Mouse (Mus musculus) forebrain, embryonic 12.5 days (tissue): ENCODE measurements at regions not wholly inside any gene's neighbourhood (a gene's known extent, or its start where the extent isn't known, plus 50 kb on each side); places are given as distances from the start of the nearest gene placed in this dataset.
A peak's percentile ranks its signal among the peaks of the same experiment; 100 is the strongest.

ENCODE experiments used
- ATAC-seq: fragments of 200-750 bp; cut with Nextera tagmentation; 2 replicates; pipeline ENCODE4 v1.8.0; 2017; ENCODE audit warnings: moderate TSS enrichment; ENCODE audit not compliant: low FRiP score
- H3K27ac ChIP-seq: fragments of 300-500 bp; sonication (generic); 2 replicates; pipeline ENCODE4 v1.5.1; 2016; ENCODE audit warnings: mild to moderate bottlenecking
- H3K27me3 ChIP-seq: fragments of 300-500 bp; sonication (generic); 2 replicates; pipeline ENCODE4 v1.6.1; 2016; ENCODE audit warnings: mild to moderate bottlenecking
- H3K36me3 ChIP-seq: fragments of 300-500 bp; sonication (generic); replicated peaks from 2 replicates; pipeline ENCODE4 v1.6.1; 2016; ENCODE audit warnings: mild to moderate bottlenecking
- H3K4me1 ChIP-seq: fragments of 300-500 bp; sonication (generic); 2 replicates; pipeline ENCODE4 v1.6.1; 2016
- H3K4me2 ChIP-seq: fragments of 300-500 bp; sonication (generic); 2 replicates; pipeline ENCODE4 v1.6.1; 2016; ENCODE audit warnings: mild to moderate bottlenecking, moderate library complexity
- H3K4me3 ChIP-seq: fragments of 300-500 bp; sonication (generic); replicated peaks from 2 replicates; pipeline ENCODE4 v1.5.1; 2016; ENCODE audit warnings: mild to moderate bottlenecking
- H3K9ac ChIP-seq: fragments of 300-500 bp; sonication (generic); 2 replicates; pipeline ENCODE4 v1.6.1; 2016; ENCODE audit warnings: mild to moderate bottlenecking
- H3K9me3 ChIP-seq: fragments of 300-500 bp; sonication (generic); 2 replicates; pipeline ENCODE4 v1.6.1; 2016
- whole genome bisulfite sequencing: fragments of 180-500 bp; shearing (Covaris S2); methylation state at CpG from one replicate; pipeline ENCODE4 v1.1.7; 2016; 5-methylcytosine and 5-hydroxymethylcytosine counted together

GRCm38 (mm10) chr6:140187733-140188132 is 146.5 kb upstream of the Plcz1 start:
- no peaks in the 10 kb centered on the region for H3K9me3 ChIP-seq
- no peak overlapping the region for H3K27ac ChIP-seq
- no peak overlapping the region for H3K4me2 ChIP-seq
- WGBS, result 88% methylated on average over 3 of the region's 3 CpGs
- no peaks in the 10 kb centered on the region for H3K36me3 ChIP-seq
- no peak for ATAC-seq
- no peak overlapping the region for H3K4me3 ChIP-seq
- no peaks in the 10 kb centered on the region for H3K27me3 ChIP-seq
- no peaks in the 10 kb centered on the region for H3K4me1 ChIP-seq
- no peak overlapping the region for H3K9ac ChIP-seq

DNA sequence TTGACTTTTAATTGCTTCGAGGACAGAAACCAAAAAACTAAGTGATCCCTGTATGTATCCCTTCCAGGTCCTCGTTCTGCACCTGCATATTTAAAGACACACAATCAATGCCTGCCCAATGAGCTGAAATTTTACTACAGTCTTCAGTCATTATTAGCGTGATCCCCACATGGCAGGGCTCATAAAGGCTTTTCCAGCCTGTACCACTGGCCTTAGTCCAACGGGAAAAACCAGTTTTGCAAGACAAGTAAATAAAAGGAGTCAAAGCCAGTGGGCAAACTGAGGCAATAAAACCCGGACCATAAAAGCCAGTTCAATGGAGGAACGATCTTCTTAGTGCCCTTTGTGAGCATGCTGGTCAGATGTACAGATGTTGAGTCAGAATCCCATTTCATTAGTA is 145.8 kb upstream of the Plcz1 start:
- H3K4me3 ChIP-seq, result no peak overlapping the region
- no peak overlapping the region for H3K27ac ChIP-seq
- no peaks in the 10 kb centered on the region for H3K27me3 ChIP-seq
- H3K9me3 ChIP-seq, result no peaks in the 10 kb centered on the region
- WGBS, result 77% methylated on average over 6 of the region's 6 CpGs
- no peaks in the 10 kb centered on the region for H3K4me1 ChIP-seq
- ATAC-seq, result no peak
- no peaks in the 10 kb centered on the region for H3K36me3 ChIP-seq
- H3K9ac ChIP-seq, result no peak overlapping the region
- no peak overlapping the region for H3K4me2 ChIP-seq

GRCm38 (mm10) chr6:140179999-140180398 is 138.7 kb upstream of the Plcz1 start:
- H3K4me3 ChIP-seq, result no peak overlapping the region
- 87% methylated on average over 4 of the region's 4 CpGs for WGBS
- H3K27ac ChIP-seq, result no peak overlapping the region
- H3K4me2 ChIP-seq, result no peak overlapping the region
- H3K4me1 ChIP-seq, result no peaks in the 10 kb centered on the region
- H3K9ac ChIP-seq, result no peak overlapping the region
- H3K9me3 ChIP-seq, result no peaks in the 10 kb centered on the region
- H3K36me3 ChIP-seq, result no peaks in the 10 kb centered on the region
- no peaks in the 10 kb centered on the region for H3K27me3 ChIP-seq
- ATAC-seq, result no peak

- Histone ChIP-seq H3K9ac (no peak overlapping the region), H3K27me3 (no peaks in the 10 kb centered on the region), H3K36me3 (no peaks in the 10 kb centered on the region), H3K4me3 (no peak overlapping the region), H3K4me1 (no peaks in the 10 kb centered on the region), H3K4me2 (no peak overlapping the region), H3K9me3 (no peaks in the 10 kb centered on the region), H3K27ac (no peak overlapping the region)
- 89% methylated on average over 12 of the region's 12 CpGs for WGBS
- ATAC-seq, result no peak
Measured at GRCm38 (mm10) chr6:140178425-140179193, 137.4 kb upstream of the Plcz1 start.

- Histone ChIP-seq H3K27ac (no peak overlapping the region), H3K4me1 (no peaks in the 10 kb centered on the region), H3K4me2 (no peak overlapping the region), H3K4me3 (no peak overlapping the region), H3K27me3 (no peaks in the 10 kb centered on the region), H3K36me3 (no peaks in the 10 kb centered on the region), H3K9me3 (0 out of 2 replicates have a peak, but pooled peaks cover 6% of the 10 kb centered on the region), H3K9ac (no peak overlapping the region)
- WGBS, result 92% methylated on average over 9 of the region's 9 CpGs
- no peak for ATAC-seq
Measured at GRCm38 (mm10) chr6:140172716-140173115, 131.5 kb upstream of the Plcz1 start.

DNA sequence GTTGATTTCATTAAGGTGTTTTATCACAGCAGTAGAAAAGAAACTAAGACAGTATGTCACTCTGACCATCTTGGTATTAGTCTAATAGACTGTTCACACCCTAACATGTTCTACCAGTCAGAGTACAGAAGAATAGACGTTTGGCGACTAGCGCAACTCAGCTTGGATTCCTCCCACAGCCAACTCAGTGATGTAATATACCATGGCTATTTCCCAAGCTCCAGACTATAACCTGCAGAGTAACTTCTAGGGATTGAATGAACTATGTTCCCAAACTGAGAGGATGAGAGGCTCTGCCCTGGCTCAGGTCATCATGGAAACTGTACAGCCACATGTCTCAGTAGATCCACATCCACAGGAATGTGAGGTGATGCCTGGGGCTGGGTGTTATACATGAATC is 128.6 kb upstream of the Plcz1 start:
- H3K27ac ChIP-seq, result no peak overlapping the region
- ATAC-seq, result no peak
- H3K4me1 ChIP-seq, result no peaks in the 10 kb centered on the region
- no peak overlapping the region for H3K4me2 ChIP-seq
- 95% methylated on average over 3 of the region's 3 CpGs for WGBS
- H3K9me3 ChIP-seq, result 0 out of 2 replicates have a peak, but pooled peaks cover 6% of the 10 kb centered on the region
- no peak overlapping the region for H3K4me3 ChIP-seq
- H3K9ac ChIP-seq, result no peak overlapping the region
- H3K36me3 ChIP-seq, result no peaks in the 10 kb centered on the region
- no peaks in the 10 kb centered on the region for H3K27me3 ChIP-seq

GRCm38 (mm10) chr6:140167182-140167581 is 125.9 kb upstream of the Plcz1 start:
- H3K9me3 ChIP-seq, result 0 out of 2 replicates have a peak, but pooled peaks cover 6% of the 10 kb centered on the region
- H3K4me1 ChIP-seq, result no peaks in the 10 kb centered on the region
- H3K4me3 ChIP-seq, result no peak overlapping the region
- no peaks in the 10 kb centered on the region for H3K27me3 ChIP-seq
- no peaks in the 10 kb centered on the region for H3K36me3 ChIP-seq
- H3K4me2 ChIP-seq, result no peak overlapping the region
- WGBS, result 69% methylated on average over 4 of the region's 4 CpGs
- H3K9ac ChIP-seq, result no peak overlapping the region
- no peak overlapping the region for H3K27ac ChIP-seq
- no peak for ATAC-seq

GRCm38 (mm10) chr6:140162729-140163128 is 121.5 kb upstream of the Plcz1 start:
- 0 out of 2 replicates have a peak, but pooled peaks have one; percentile 30 for ATAC-seq
- 60% methylated on average over 5 of the region's 5 CpGs for WGBS

DNA sequence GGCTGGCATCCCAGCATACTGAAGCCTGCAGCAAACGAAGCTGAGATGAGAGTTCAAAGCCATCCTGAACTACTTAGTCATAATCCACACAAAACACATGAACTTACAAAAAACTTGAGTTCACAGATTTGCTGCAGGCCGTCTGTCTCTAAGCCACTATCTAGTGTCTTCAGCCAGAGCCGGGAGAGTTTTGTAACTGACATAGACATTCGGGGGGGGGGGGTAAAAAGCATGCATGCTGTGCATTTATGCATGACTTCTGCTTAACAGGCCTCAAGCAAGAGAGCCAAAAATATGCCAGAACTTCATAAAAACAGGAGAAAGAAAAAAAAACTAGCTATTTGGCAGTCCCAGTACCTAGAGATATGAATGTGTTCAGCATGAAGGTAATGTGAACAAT is 120.2 kb upstream of the Plcz1 start:
- no peaks in the 10 kb centered on the region for H3K36me3 ChIP-seq
- no peak for ATAC-seq
- no peak overlapping the region for H3K4me3 ChIP-seq
- no peaks in the 10 kb centered on the region for H3K4me1 ChIP-seq
- no peak overlapping the region for H3K27ac ChIP-seq
- H3K9ac ChIP-seq, result no peak overlapping the region
- 75% methylated on average over 4 of the region's 4 CpGs for WGBS
- H3K27me3 ChIP-seq, result no peaks in the 10 kb centered on the region
- no peak overlapping the region for H3K4me2 ChIP-seq
- no peaks in the 10 kb centered on the region for H3K9me3 ChIP-seq

More at GRCm38 (mm10) chr6:140162729-140163128, 121.5 kb upstream of the Plcz1 start:
- H3K9me3 ChIP-seq, result no peaks in the 10 kb centered on the region
- no peaks in the 10 kb centered on the region for H3K4me1 ChIP-seq
- no peaks in the 10 kb centered on the region for H3K27me3 ChIP-seq
- no peak overlapping the region for H3K27ac ChIP-seq
- H3K4me3 ChIP-seq, result no peak overlapping the region
- H3K4me2 ChIP-seq, result no peak overlapping the region
- H3K36me3 ChIP-seq, result no peaks in the 10 kb centered on the region
- no peak overlapping the region for H3K9ac ChIP-seq

GRCm38 (mm10) chr6:140160946-140161345 is 119.7 kb upstream of the Plcz1 start:
- no peak for ATAC-seq
- H3K4me2 ChIP-seq, result no peak overlapping the region

DNA sequence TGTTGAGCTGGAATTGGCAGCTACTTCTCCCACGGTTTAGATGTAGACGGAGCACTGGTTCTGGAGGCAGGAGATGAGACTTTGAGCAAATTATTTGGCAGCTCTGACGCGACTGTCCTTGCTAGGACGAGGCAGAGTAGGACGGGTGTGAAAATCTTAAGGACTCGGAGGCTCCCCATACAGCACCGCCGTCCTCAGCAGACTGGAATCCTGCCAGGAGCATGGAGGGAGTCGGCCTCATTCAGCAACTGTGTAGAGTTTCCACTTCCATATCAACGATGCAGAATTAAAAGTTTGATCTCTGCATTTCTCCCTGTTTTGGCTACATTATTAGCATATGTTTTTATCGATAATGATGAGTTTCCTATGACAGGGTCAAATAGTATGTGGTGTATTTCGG is 117.7 kb upstream of the Plcz1 start:
- no peak overlapping the region for H3K4me3 ChIP-seq
- H3K36me3 ChIP-seq, result no peaks in the 10 kb centered on the region
- no peak for ATAC-seq
- 79% methylated on average over 13 of the region's 13 CpGs for WGBS
- H3K27me3 ChIP-seq, result no peaks in the 10 kb centered on the region
- no peak overlapping the region for H3K4me2 ChIP-seq
- H3K9me3 ChIP-seq, result no peaks in the 10 kb centered on the region
- no peaks in the 10 kb centered on the region for H3K4me1 ChIP-seq
- no peak overlapping the region for H3K9ac ChIP-seq
- no peak overlapping the region for H3K27ac ChIP-seq

More at GRCm38 (mm10) chr6:140160946-140161345, 119.7 kb upstream of the Plcz1 start:
- H3K9me3 ChIP-seq, result no peaks in the 10 kb centered on the region
- no peaks in the 10 kb centered on the region for H3K27me3 ChIP-seq
- no peak overlapping the region for H3K27ac ChIP-seq
- no peak overlapping the region for H3K4me3 ChIP-seq
- no peaks in the 10 kb centered on the region for H3K36me3 ChIP-seq
- WGBS, result 83% methylated on average over 13 of the region's 13 CpGs
- no peak overlapping the region for H3K9ac ChIP-seq
- no peaks in the 10 kb centered on the region for H3K4me1 ChIP-seq

DNA sequence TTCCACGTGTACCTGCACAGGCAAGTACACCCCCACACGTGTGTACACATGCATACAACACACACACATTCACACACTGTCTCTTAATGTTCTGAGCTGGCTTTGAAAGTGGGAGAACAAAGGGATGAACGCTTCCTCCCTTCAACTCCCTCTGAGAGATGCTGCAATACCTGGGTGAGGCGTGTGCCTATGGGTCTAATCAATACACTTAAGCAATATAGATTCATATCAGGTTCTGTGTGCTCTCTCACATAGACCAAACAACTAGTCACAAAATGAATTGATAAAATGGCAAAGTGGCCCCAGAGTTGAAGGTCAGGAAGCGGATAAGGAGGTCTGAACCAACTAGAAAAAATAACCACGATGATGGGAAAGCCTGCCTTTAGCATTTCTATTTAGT is 116.1 kb upstream of the Plcz1 start:
- no peaks in the 10 kb centered on the region for H3K36me3 ChIP-seq
- no peaks in the 10 kb centered on the region for H3K27me3 ChIP-seq
- H3K4me2 ChIP-seq, result no peak overlapping the region
- H3K9ac ChIP-seq, result no peak overlapping the region
- 86% methylated on average over 6 of the region's 6 CpGs for WGBS
- no peaks in the 10 kb centered on the region for H3K4me1 ChIP-seq
- H3K27ac ChIP-seq, result no peak overlapping the region
- no peak for ATAC-seq
- no peaks in the 10 kb centered on the region for H3K9me3 ChIP-seq
- H3K4me3 ChIP-seq, result no peak overlapping the region
